Mouse (Mus musculus) myocyte (in vitro differentiated cells): ENCODE results near the gene Pigx.

Experiments used
- CEBPB ChIP-seq: IDR thresholded peaks from 2 replicates; pipeline ENCODE4 v1.6.1; 2011; ENCODE audit warnings: mild to moderate bottlenecking, moderate library complexity; ENCODE audit not compliant: poor library complexity, insufficient read depth, severe bottlenecking
- E2F4 ChIP-seq: IDR thresholded peaks from one replicate; pipeline ENCODE4 v1.6.1; 2011; ENCODE audit warnings: mild to moderate bottlenecking, control low read depth, moderate library complexity; ENCODE audit not compliant: insufficient read depth
- MAX ChIP-seq: IDR thresholded peaks from one replicate; pipeline ENCODE4 v1.6.1; 2011; ENCODE audit warnings: low read depth, mild to moderate bottlenecking, control low read depth
- MYOD1 ChIP-seq, 3 experiments: IDR thresholded peaks; one replicate each; pipeline ENCODE4 v1.6.1; 2011; ENCODE audit warnings: control low read depth in 2 of 3, low read depth in 2 of 3, mild to moderate bottlenecking in 2 of 3, moderate library complexity in 1 of 3; ENCODE audit not compliant: insufficient read length in 2 of 3, control insufficient read depth in 1 of 3
- MYOG ChIP-seq, 3 experiments: IDR thresholded peaks; one replicate each; pipeline ENCODE4 v1.6.1; 2011; ENCODE audit warnings: control low read depth in 2 of 3, low read depth in 2 of 3, mild to moderate bottlenecking in 2 of 3; ENCODE audit not compliant: insufficient read length in 2 of 3, control insufficient read depth in 1 of 3, insufficient read depth in 1 of 3
- POLR2A ChIP-seq: IDR thresholded peaks from one replicate; pipeline ENCODE4 v1.6.1; 2011; ENCODE audit warnings: low read depth, mild to moderate bottlenecking, control low read depth, moderate library complexity; ENCODE audit not compliant: insufficient read length
- POLR2AphosphoS2 ChIP-seq: IDR thresholded peaks from one replicate; pipeline ENCODE4 v1.6.1; 2011; ENCODE audit warnings: low read depth, control low read depth; ENCODE audit not compliant: insufficient read length
- REST ChIP-seq: IDR thresholded peaks from one replicate; pipeline ENCODE4 v1.6.1; 2011; ENCODE audit warnings: mild to moderate bottlenecking, control low read depth, moderate library complexity; ENCODE audit not compliant: insufficient read depth, insufficient read length
- SRF ChIP-seq: IDR thresholded peaks from one replicate; pipeline ENCODE4 v1.6.1; 2011; ENCODE audit warnings: low read depth; ENCODE audit not compliant: control insufficient read depth, insufficient read length
- TCF12 ChIP-seq: IDR thresholded peaks from one replicate; pipeline ENCODE4 v1.6.1; 2011; ENCODE audit warnings: mild to moderate bottlenecking, control low read depth; ENCODE audit not compliant: poor library complexity, insufficient read depth, severe bottlenecking
- USF1 ChIP-seq: IDR thresholded peaks from one replicate; pipeline ENCODE4 v1.6.1; 2011; ENCODE audit warnings: low read depth, mild to moderate bottlenecking, control low read depth, moderate library complexity

GRCm38 (mm10) chr16:32108170-32108569 lies 8.6 kb upstream of the Pigx start:
- no peak for TF ChIP-seq E2F4
- TF ChIP-seq MYOG (IDR thresholded peaks at IDR 0.05; ENCODE audit: control insufficient read depth in 1 of 3, insufficient read depth in 1 of 3, insufficient read length in 2 of 3, low read depth in 2 of 3), result no peak
- no peak for TF ChIP-seq CEBPB
- no peak for TF ChIP-seq USF1
- no peak for TF ChIP-seq POLR2A
- no peak for TF ChIP-seq POLR2AphosphoS2
- no peak for TF ChIP-seq MYOD1 (IDR thresholded peaks at IDR 0.05; ENCODE audit: control insufficient read depth in 1 of 3, insufficient read length in 2 of 3, low read depth in 2 of 3)
- TF ChIP-seq MAX, result no peak
- TF ChIP-seq REST, result no peak
- no peak for TF ChIP-seq TCF12
- no peak for TF ChIP-seq SRF
